Mouse (Mus musculus) hindbrain, embryonic 11.5 days (tissue): ENCODE data around the gene Dapk3. TPM values are rescaled to one million over a fixed set of nuclear protein-coding genes. Genes with fewer than 3 reads are reported as not detected.

Experiments used
- ATAC-seq: fragments of 200-750 bp; cut with Nextera tagmentation; 2 replicates; pipeline ENCODE4 v1.8.0; 2017; ENCODE audit warnings: mild to moderate bottlenecking, moderate TSS enrichment, moderate library complexity; ENCODE audit not compliant: low FRiP score
- DNase-seq: peaks from one replicate; pipeline ENCODE4 v3.0.0-alpha.2; 2015; ENCODE audit warnings: low spot score
- H3K27ac ChIP-seq: fragments of 300-500 bp; sonication (generic); 2 replicates; pipeline ENCODE4 v1.5.1; 2014; ENCODE audit warnings: mild to moderate bottlenecking, low read depth, low read length
- H3K27me3 ChIP-seq: fragments of 300-500 bp; sonication (generic); 2 replicates; pipeline ENCODE4 v1.6.1; 2014; ENCODE audit warnings: mild to moderate bottlenecking, low read length, moderate library complexity, mixed read lengths; ENCODE audit not compliant: control insufficient read depth, insufficient read depth
- H3K36me3 ChIP-seq: fragments of 300-500 bp; sonication (generic); 2 replicates; pipeline ENCODE4 v1.6.1; 2014; ENCODE audit warnings: mild to moderate bottlenecking, low read length, moderate library complexity, mixed read lengths; ENCODE audit not compliant: control insufficient read depth, insufficient read depth
- H3K4me1 ChIP-seq: fragments of 300-500 bp; sonication (generic); replicated peaks from 2 replicates; pipeline ENCODE4 v1.6.1; 2014; ENCODE audit warnings: low read length, mixed read lengths; ENCODE audit not compliant: control insufficient read depth, insufficient read depth
- H3K4me2 ChIP-seq: fragments of 300-500 bp; sonication (generic); replicated peaks from 2 replicates; pipeline ENCODE4 v1.6.1; 2014; ENCODE audit warnings: mild to moderate bottlenecking, low read depth, low read length
- H3K4me3 ChIP-seq: fragments of 300-500 bp; sonication (generic); 2 replicates; pipeline ENCODE4 v1.5.1; 2014; ENCODE audit warnings: low read depth, low read length
- H3K9ac ChIP-seq: fragments of 300-500 bp; sonication (generic); 2 replicates; pipeline ENCODE4 v1.6.1; 2014; ENCODE audit warnings: low read depth, low read length
- H3K9me3 ChIP-seq: fragments of 300-500 bp; sonication (generic); 2 replicates; pipeline ENCODE4 v1.6.1; 2016; ENCODE audit warnings: low read length; ENCODE audit not compliant: control insufficient read depth
- WGBS: fragments of 180-500 bp; shearing (Covaris S2); extraction: QIAGEN DNeasy Blood & Tissue Kit; methylation state at CpG from one replicate; pipeline ENCODE4 v1.1.7; 2014; 5-methylcytosine and 5-hydroxymethylcytosine counted together
- polyA plus RNA-seq: library from polyadenylated mRNA; unstranded; fragments of >200 nt; fragmentation: Nextera tagmentation; extraction: Ambion mirVana; gene quantifications from 2 replicates; pipeline ENCODE4 v1.2.1, GENCODE M21; 2014

Gene Dapk3
- 49.9 and 53.3 TPM in 2 replicates for polyA plus RNA-seq

GRCm38 (mm10) chr10:81182336-81183333 lies at the start of gene Dapk3:
TSS of gene Dapk3 (plus strand) at chr10:81183005.
- peak within 1 kb of the TSS; percentile 73 for H3K9ac ChIP-seq
- 4% methylated on average over 53 of the region's 53 CpGs for WGBS
- H3K36me3 ChIP-seq: peaks cover 42% of the 10 kb centered on the region
- H3K9me3 ChIP-seq: no peaks in the 10 kb centered on the region
- H3K4me3 ChIP-seq: peak within 1 kb of the TSS; percentile 78
- H3K4me1 ChIP-seq: peaks cover 4% of the 10 kb centered on the region
- H3K27ac ChIP-seq: peak within 1 kb of the TSS; percentile 65
- no peaks in the 10 kb centered on the region for H3K27me3 ChIP-seq
- ATAC-seq (peak; percentile 96), DNase-seq (peak; percentile 98)
- H3K4me2 ChIP-seq: peak within 1 kb of the TSS; percentile 57

GRCm38 (mm10) chr10:81134181-81134587 lies 48.6 kb upstream of the Dapk3 start:
- Histone ChIP-seq H3K4me2 (no peak overlapping the region), H3K4me1 (peaks cover 9% of the 10 kb centered on the region), H3K36me3 (no peaks in the 10 kb centered on the region), H3K4me3 (no peak overlapping the region), H3K27ac (no peak overlapping the region), H3K9ac (no peak overlapping the region), H3K9me3 (no peaks in the 10 kb centered on the region), H3K27me3 (peaks cover 39% of the 10 kb centered on the region)
- peak; percentile 23 for DNase-seq
- no peak for ATAC-seq
- WGBS: 4% methylated on average over 16 of the region's 16 CpGs

- under 1% methylated on average over 40 of the region's 41 CpGs for WGBS
- Histone ChIP-seq H3K4me1 (peaks cover 13% of the 10 kb centered on the region), H3K4me3 (peak within 1 kb of the TSS; percentile 56), H3K27me3 (peaks cover 31% of the 10 kb centered on the region), H3K4me2 (peak within 1 kb of the TSS; percentile 96), H3K9ac (peak within 1 kb of the TSS; percentile 73), H3K27ac (peak within 1 kb of the TSS; percentile 90), H3K9me3 (no peaks in the 10 kb centered on the region), H3K36me3 (no peaks in the 10 kb centered on the region)
- DNase-seq (peak; percentile 56), ATAC-seq (no peak)
Measured at GRCm38 (mm10) chr10:81134966-81135681, 47.7 kb upstream of the Dapk3 start, which contains the start of gene Zbtb7a. TSS of gene Zbtb7a (plus strand) at chr10:81135220.

- Histone ChIP-seq H3K9ac (peak overlapping the region; percentile 73), H3K4me2 (peak overlapping the region; percentile 96), H3K27me3 (peaks cover 28% of the 10 kb centered on the region), H3K4me3 (peak overlapping the region; percentile 56), H3K27ac (peak overlapping the region; percentile 90), H3K9me3 (no peaks in the 10 kb centered on the region), H3K4me1 (peaks cover 20% of the 10 kb centered on the region), H3K36me3 (no peaks in the 10 kb centered on the region)
- under 1% methylated on average over 57 of the region's 86 CpGs for WGBS
- ATAC-seq (0 out of 2 replicates have a peak, but pooled peaks have one; percentile 12), DNase-seq (peak; percentile 76)
Measured at GRCm38 (mm10) chr10:81135831-81136705, 46.7 kb upstream of the Dapk3 start.

GRCm38 (mm10) chr10:81136706-81137231 lies 46.0 kb upstream of the Dapk3 start:
- WGBS: under 1% methylated on average over 30 of the region's 50 CpGs
- Histone ChIP-seq H3K4me1 (peaks cover 20% of the 10 kb centered on the region), H3K4me3 (peak overlapping the region; percentile 56), H3K9ac (peak overlapping the region; percentile 73), H3K27ac (peak overlapping the region; percentile 90), H3K27me3 (peaks cover 28% of the 10 kb centered on the region), H3K4me2 (peak overlapping the region; percentile 96), H3K36me3 (no peaks in the 10 kb centered on the region), H3K9me3 (no peaks in the 10 kb centered on the region)
- ATAC-seq (peak; percentile 63), DNase-seq (peak; percentile 86)

GRCm38 (mm10) chr10:81137252-81138130 lies 45.3 kb upstream of the Dapk3 start:
- peak; percentile 89 for ATAC-seq
- Histone ChIP-seq H3K4me3 (peak overlapping the region; percentile 61), H3K4me2 (peak overlapping the region; percentile 91), H3K4me1 (peaks cover 20% of the 10 kb centered on the region), H3K27ac (peak overlapping the region; percentile 90), H3K27me3 (peaks cover 28% of the 10 kb centered on the region), H3K9me3 (no peaks in the 10 kb centered on the region), H3K9ac (peak overlapping the region; percentile 84), H3K36me3 (no peaks in the 10 kb centered on the region)
- peak; percentile 98 for DNase-seq
- WGBS: under 1% methylated on average over 64 of the region's 89 CpGs

- peaks cover 20% of the 10 kb centered on the region for H3K4me1 ChIP-seq
- H3K27me3 ChIP-seq: peaks cover 23% of the 10 kb centered on the region
- H3K27ac ChIP-seq: peak overlapping the region; percentile 66
- ATAC-seq (0 out of 2 replicates have a peak, but pooled peaks have one; percentile 1), DNase-seq (peak; percentile 50)
- peak overlapping the region; percentile 61 for H3K4me3 ChIP-seq
- 2% methylated on average over 24 of the region's 24 CpGs for WGBS
- peak overlapping the region; percentile 84 for H3K9ac ChIP-seq
- H3K9me3 ChIP-seq: no peaks in the 10 kb centered on the region
- peak overlapping the region; percentile 91 for H3K4me2 ChIP-seq
- H3K36me3 ChIP-seq: no peaks in the 10 kb centered on the region
Measured at GRCm38 (mm10) chr10:81138131-81138782, 44.5 kb upstream of the Dapk3 start.
